Mouse (Mus musculus): Measurements from ENCODE around the gene Zfp993. TPM values are rescaled to one million over a fixed set of nuclear protein-coding genes. Genes with fewer than 3 reads are reported as not detected.
"Not testable (repeated sequence)": the region's sequence is repeated elsewhere in the genome, so short reads cannot be mapped to it uniquely, and the experiment has no call there.

Zfp993 gene
- 2.5 and 3.8 TPM in 2 replicates for polyA plus RNA-seq (2016; fragmentation: Nextera tagmentation; extraction: Ambion mirVana)

DNA sequence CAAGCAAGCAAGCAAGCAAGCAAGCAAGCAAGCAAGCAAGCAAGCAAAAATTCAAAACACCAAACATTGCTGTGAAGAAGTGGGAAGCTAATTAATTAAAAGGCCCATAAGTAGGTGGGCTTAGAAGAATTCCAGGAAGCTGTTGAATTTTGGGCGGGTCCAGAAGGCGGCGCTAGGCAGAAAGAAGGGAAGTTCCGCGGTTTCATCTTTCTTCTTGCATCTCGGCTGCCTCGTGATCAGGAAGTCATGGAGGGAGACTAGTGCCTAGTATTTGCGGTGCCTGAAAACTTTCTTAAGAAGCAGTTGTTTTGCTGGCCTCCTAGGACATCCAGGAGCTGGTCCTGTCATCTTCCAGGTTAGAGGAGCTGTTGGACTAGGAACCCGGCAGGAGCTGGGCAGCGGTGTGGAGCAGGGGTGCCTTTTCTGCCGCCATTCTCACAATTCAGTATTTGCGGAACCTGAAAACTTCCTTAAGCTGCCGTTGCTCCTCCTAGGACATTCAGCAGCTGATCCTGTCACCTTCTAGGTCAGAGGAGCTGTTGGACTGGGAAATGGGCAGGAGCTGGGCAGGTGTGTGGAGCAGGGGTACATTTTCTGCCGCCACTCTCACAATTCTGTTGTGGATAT is at the start of gene Zfp993:
Gene Zfp993 (plus strand): TSS at position 188 of the 627 bp plus-strand sequence.
- not testable (repeated sequence) for ATAC-seq (ENCODE audit: insufficient number of reproducible peaks, low FRiP score); H3K27me3 ChIP-seq (replicated peaks); H3K4me3 ChIP-seq; H3K4me2 ChIP-seq; H3K27ac ChIP-seq (ENCODE audit: poor library complexity, severe bottlenecking); H3K9me3 ChIP-seq (replicated peaks); H3K36me3 ChIP-seq; H3K4me1 ChIP-seq (replicated peaks); H3K9ac ChIP-seq
- WGBS: no CpG with 5 or more reads among the region's 14 CpGs

GRCm38 (mm10) chr4:146579905-146580873 is 30.6 kb upstream of the Zfp993 start:
- 0 out of 2 replicates have a peak overlapping the region, but pooled peaks have one; percentile 23 for H3K4me3 ChIP-seq
- H3K36me3 ChIP-seq; H3K27me3 ChIP-seq (replicated peaks); H3K9ac ChIP-seq; H3K27ac ChIP-seq (ENCODE audit: poor library complexity, severe bottlenecking); H3K9me3 ChIP-seq (replicated peaks); H3K4me1 ChIP-seq (replicated peaks): not testable (repeated sequence)
- 3% methylated on average over 18 of the region's 111 CpGs for WGBS
- ATAC-seq (ENCODE audit: insufficient number of reproducible peaks, low FRiP score): peak; percentile 91
- H3K4me2 ChIP-seq: peak overlapping the region; percentile 56

DNA sequence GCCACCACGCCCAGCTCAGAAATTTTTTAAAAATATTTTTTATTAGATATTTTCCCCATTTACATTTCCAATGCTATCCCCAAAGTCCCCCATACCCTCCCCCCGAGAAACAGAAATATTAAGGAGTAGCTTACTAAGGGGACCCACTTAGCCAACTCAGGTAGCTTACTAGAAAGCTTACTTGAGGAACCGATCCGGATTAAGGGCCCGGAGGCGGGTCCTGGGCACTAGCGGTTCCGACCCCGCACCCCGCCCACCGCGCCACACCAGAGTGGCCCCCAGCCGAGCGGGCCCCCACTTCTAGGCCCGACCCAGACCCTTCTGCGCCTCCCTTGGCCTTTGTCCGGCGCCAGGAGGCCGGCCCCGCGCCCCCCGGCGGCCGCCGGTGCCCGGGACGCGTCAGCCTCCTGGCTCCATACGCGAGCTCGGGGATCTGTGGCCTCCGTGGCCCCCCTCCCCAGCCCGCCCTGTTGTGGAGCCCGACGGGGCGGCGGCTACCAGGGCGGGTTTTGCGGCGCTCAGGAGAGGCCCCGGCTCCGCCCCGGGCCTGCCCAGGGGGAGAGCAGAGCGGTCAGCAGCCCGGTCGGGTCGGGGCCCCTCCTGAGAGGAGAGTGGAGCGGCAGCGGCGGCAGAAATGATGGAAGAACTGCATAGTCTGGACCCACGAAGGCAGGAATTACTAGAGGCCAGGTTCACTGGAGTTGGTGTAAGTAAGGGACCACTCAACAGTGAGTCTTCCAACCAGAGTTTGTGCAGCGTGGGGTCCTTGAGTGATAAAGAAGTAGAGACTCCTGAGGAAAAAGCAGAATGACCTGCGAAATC is 7.0 kb upstream of the Zfp993 start:
- Histone ChIP-seq H3K4me3 (peak overlapping the region; percentile 45), H3K4me2 (peak overlapping the region; percentile 67), H3K9ac (peak overlapping the region; percentile 67)
- WGBS: 5% methylated on average over 28 of the region's 53 CpGs
- not testable (repeated sequence) for H3K27ac ChIP-seq (ENCODE audit: poor library complexity, severe bottlenecking); H3K4me1 ChIP-seq (replicated peaks); H3K9me3 ChIP-seq (replicated peaks); H3K36me3 ChIP-seq; H3K27me3 ChIP-seq (replicated peaks)
- ATAC-seq (ENCODE audit: insufficient number of reproducible peaks, low FRiP score): peak; percentile 90

DNA sequence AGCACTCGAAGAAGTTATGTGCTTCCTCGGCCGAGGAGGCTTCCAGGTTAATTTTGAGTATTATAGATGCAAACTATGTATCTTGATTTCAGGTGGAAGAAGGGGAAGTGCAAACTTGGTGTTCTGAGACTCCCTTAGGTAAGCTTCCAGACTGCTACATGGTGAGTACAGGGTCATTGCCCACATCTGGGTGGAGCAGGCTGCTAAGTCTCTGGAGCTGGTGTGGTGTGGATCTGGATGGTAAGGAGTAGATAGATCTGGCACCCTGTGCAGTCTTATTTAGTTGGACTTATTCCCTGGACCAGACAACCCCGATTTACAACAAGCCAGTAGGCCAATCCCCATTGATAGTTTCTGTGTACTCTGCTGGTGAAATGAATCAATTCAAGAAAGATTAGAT is 33.6 kb downstream of the Zfp993 start:
- WGBS: no CpG with 5 or more reads among the region's 4 CpGs
- H3K9ac ChIP-seq; H3K27ac ChIP-seq (ENCODE audit: poor library complexity, severe bottlenecking); H3K36me3 ChIP-seq; H3K9me3 ChIP-seq (replicated peaks); H3K4me1 ChIP-seq (replicated peaks); H3K4me2 ChIP-seq; H3K27me3 ChIP-seq (replicated peaks); H3K4me3 ChIP-seq: not testable (repeated sequence)
- peak; percentile 51; the same call in 1 of the 2 replicates for ATAC-seq (ENCODE audit: insufficient number of reproducible peaks, low FRiP score)

DNA sequence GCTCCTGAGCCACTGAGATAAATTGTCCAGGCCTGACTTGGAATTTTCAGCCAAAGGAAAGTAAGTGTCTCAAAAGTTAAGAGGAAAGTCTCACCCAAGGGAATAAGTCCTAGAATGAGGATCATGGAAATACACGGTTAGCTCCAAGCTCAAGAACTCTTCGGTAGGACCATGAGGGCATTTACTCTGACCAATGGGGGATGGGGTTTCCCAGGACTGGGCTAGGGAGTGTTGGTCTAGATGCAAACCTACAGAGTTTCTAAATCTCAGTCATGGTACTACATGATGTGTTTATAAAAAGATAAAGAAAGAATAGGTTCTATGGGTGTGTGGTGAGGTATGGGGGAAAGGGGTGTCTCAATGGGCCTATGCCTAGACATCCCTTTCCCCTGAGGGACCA is 38.9 kb downstream of the Zfp993 start:
- H3K9ac ChIP-seq; H3K4me2 ChIP-seq; H3K27ac ChIP-seq (ENCODE audit: poor library complexity, severe bottlenecking); H3K9me3 ChIP-seq (replicated peaks); H3K4me3 ChIP-seq; H3K4me1 ChIP-seq (replicated peaks); H3K27me3 ChIP-seq (replicated peaks); H3K36me3 ChIP-seq: not testable (repeated sequence)
- ATAC-seq (ENCODE audit: insufficient number of reproducible peaks, low FRiP score): peak; percentile 36
- no CpG with 5 or more reads among the region's 2 CpGs for WGBS

DNA sequence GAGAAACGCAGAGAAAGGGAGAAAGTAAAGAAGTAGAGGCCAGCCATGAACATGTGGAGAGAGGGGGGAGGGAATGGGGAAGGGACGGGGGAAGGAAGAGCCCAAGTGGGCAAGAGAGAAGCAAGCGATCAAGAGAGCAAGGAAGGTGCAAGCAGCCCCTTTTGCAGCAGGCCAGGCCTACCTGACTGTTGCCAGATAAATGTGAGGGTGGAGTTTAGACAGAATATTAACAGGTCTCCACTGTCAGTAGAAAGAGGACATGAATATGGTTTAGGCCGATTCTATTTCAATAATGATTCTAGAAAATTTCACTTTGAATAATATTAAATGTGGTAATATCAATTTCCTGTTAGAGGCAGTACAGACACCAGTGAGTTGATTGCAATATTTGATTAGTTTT is 39.4 kb downstream of the Zfp993 start:
- not testable (repeated sequence) for H3K4me3 ChIP-seq; H3K4me2 ChIP-seq; H3K9ac ChIP-seq; H3K27me3 ChIP-seq (replicated peaks); H3K36me3 ChIP-seq; H3K9me3 ChIP-seq (replicated peaks); H3K4me1 ChIP-seq (replicated peaks); H3K27ac ChIP-seq (ENCODE audit: poor library complexity, severe bottlenecking)
- ATAC-seq (ENCODE audit: insufficient number of reproducible peaks, low FRiP score): 0 out of 2 replicates have a peak, but pooled peaks have one; percentile 31
- 76% methylated on average over 1 of the region's 4 CpGs for WGBS

- H3K4me2 ChIP-seq; H3K36me3 ChIP-seq; H3K9me3 ChIP-seq (replicated peaks); H3K27me3 ChIP-seq (replicated peaks); ATAC-seq (ENCODE audit: insufficient number of reproducible peaks, low FRiP score); H3K4me3 ChIP-seq; H3K4me1 ChIP-seq (replicated peaks); H3K9ac ChIP-seq; H3K27ac ChIP-seq (ENCODE audit: poor library complexity, severe bottlenecking): not testable (repeated sequence)
- WGBS: 85% methylated on average over 2 of the region's 5 CpGs
These were observed 39.9 kb downstream of the Zfp993 start for GRCm38 (mm10) chr4:146650639-146651038.

Other genes starting within 250 kb of the Zfp993 start
- 4.2 and 4.8 TPM in 2 replicates for gene Zfp992, start 161.9 kb upstream of the Zfp993 start, polyA plus RNA-seq (2016; fragmentation: Nextera tagmentation; extraction: Ambion mirVana)
- 0.13 TPM in 1 of 2 replicates, not detected in the other for gene Zfp981, start 108.9 kb upstream of the Zfp993 start, polyA plus RNA-seq (2016; fragmentation: Nextera tagmentation; extraction: Ambion mirVana)

Measured in heart, embryonic 12.5 days (tissue).